Mouse (Mus musculus) MEL (cell line): ENCODE measurements around the gene Exoc6b.

Source experiments
- BHLHE40 ChIP-seq: IDR thresholded peaks from 2 replicates; pipeline ENCODE4 v1.6.1; 2012; ENCODE audit warnings: low read depth, mild to moderate bottlenecking, inconsistent platforms, low read length, improper control_type of control experiment, borderline replicate concordance
- ZMIZ1 ChIP-seq: IDR thresholded peaks from 2 replicates; pipeline ENCODE4 v1.6.1; 2012; ENCODE audit warnings: low read depth, mild to moderate bottlenecking, inconsistent platforms, low read length, improper control_type of control experiment, moderate library complexity

DNA sequence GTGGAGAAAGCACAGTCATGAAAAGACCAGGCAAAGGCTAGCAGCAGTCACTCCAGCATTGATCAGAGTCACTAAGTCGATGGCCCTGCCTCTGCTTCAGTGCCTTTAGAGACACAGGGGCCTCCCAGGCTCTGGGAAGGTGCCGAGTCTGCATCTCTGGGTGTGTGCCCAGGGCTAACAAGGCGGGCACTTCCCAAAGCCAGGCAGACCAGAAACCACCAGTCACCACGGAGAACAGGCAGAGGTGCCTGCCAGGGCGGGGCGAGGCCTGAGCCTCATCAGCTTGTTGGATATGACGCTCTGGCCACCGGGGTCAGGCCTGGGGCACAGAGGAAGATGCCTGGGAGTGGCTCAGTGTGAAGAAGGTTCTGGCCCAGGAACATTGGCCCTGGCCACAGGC lies 489.8 kb downstream of the Exoc6b start:
- no peak for TF ChIP-seq ZMIZ1
- TF ChIP-seq BHLHE40: no peak
